8 mouse cellular contexts compared by ENCODE assay signal in genomic region chr4:95160912-95161669, GRCm38 (mm10).
DNase-seq lines count a peak whose midpoint lies in the region; ATAC-seq and TF ChIP-seq lines count a peak whose summit lies in the region.

No protein-coding gene starts in this region.

- H3K4me1 ChIP-seq in ES-Bruce4 (ENCODE audit: control insufficient read depth, insufficient read depth, low read length) = peaks cover 4% of the 10 kb centered on the region
- H3K4me1 ChIP-seq in forebrain, embryonic 13.5 days = 0 out of 2 replicates have a peak, but pooled peaks cover 5% of the 10 kb centered on the region
- H3K4me1 ChIP-seq in liver, embryonic 16.5 days (ENCODE audit: control insufficient read depth, low read depth, low read length) = peaks cover 45% of the 10 kb centered on the region
- H3K4me1 ChIP-seq in neural tube, embryonic 12.5 days = no peaks in the 10 kb centered on the region; the same call in 1 of the 2 replicates
- H3K4me1 ChIP-seq in stomach, postnatal 0 days (replicated peaks; ENCODE audit: control insufficient read depth, insufficient read depth) = peaks cover 10% of the 10 kb centered on the region; the same call in 1 of the 2 replicates

- TF ChIP-seq CTCF in ES-Bruce4 (IDR thresholded peaks at IDR 0.05; ENCODE audit: low read depth, low read length) = no peak
- peak; percentile 63 for TF ChIP-seq CTCF in stomach, postnatal 0 days (IDR thresholded peaks at IDR 0.05; ENCODE audit: low read depth)

- peaks cover 6% of the 10 kb centered on the region; the same call in 1 of the 2 replicates for H3K9me3 ChIP-seq in ES-Bruce4 (replicated peaks; ENCODE audit: control insufficient read depth, insufficient read depth, low read length, poor library complexity, severe bottlenecking)
- H3K9me3 ChIP-seq in forebrain, embryonic 13.5 days (replicated peaks) = no peaks in the 10 kb centered on the region
- H3K9me3 ChIP-seq in liver, embryonic 16.5 days (replicated peaks; ENCODE audit: control insufficient read depth, low read length) = no peaks in the 10 kb centered on the region
- H3K9me3 ChIP-seq in neural tube, embryonic 12.5 days = no peaks in the 10 kb centered on the region
- no peaks in the 10 kb centered on the region for H3K9me3 ChIP-seq in stomach, postnatal 0 days (ENCODE audit: control insufficient read depth, low read length)

- peak overlapping the region; percentile 75 for H3K4me3 ChIP-seq in ES-Bruce4 (ENCODE audit: low read depth, low read length)
- peak overlapping the region; percentile 52 for H3K4me3 ChIP-seq in forebrain, embryonic 13.5 days
- peak overlapping the region; percentile 65 for H3K4me3 ChIP-seq in liver, embryonic 16.5 days (ENCODE audit: low read depth, low read length)
- H3K4me3 ChIP-seq in neural tube, embryonic 12.5 days = peak overlapping the region; percentile 45
- peak overlapping the region; percentile 48 for H3K4me3 ChIP-seq in stomach, postnatal 0 days (ENCODE audit: low read depth, low read length)

- ATAC-seq in forebrain, embryonic 13.5 days = peak; percentile 95
- ATAC-seq in liver, embryonic 16.5 days (ENCODE audit: low read depth) = peak; percentile 96
- ATAC-seq in neural tube, embryonic 12.5 days (ENCODE audit: low FRiP score, low read depth) = peak; percentile 96
- ATAC-seq in stomach, postnatal 0 days (ENCODE audit: low FRiP score, low TSS enrichment) = peak; percentile 98

- H3K4me2 ChIP-seq in forebrain, embryonic 13.5 days = peak overlapping the region; percentile 70
- H3K4me2 ChIP-seq in liver, embryonic 16.5 days (ENCODE audit: low read depth, low read length) = peak overlapping the region; percentile 83
- H3K4me2 ChIP-seq in neural tube, embryonic 12.5 days (replicated peaks) = peak overlapping the region; percentile 75
- H3K4me2 ChIP-seq in stomach, postnatal 0 days (replicated peaks; ENCODE audit: low read depth) = peak overlapping the region; percentile 59

- DNase-seq in cerebellum, adult 11 months = peak; percentile 78
- DNase-seq in heart, postnatal 10 days = peak; percentile 93 to 94
- DNase-seq in large intestine, adult 2 months (ENCODE audit: low read depth, low spot score) = peak; percentile 83
- peak; percentile 96 for DNase-seq in stomach, postnatal 0 days (ENCODE audit: low spot score)

- H3K36me3 ChIP-seq in ES-Bruce4 (ENCODE audit: control insufficient read depth, insufficient read depth, low read length, poor library complexity, severe bottlenecking) = no peaks in the 10 kb centered on the region
- no peaks in the 10 kb centered on the region for H3K36me3 ChIP-seq in forebrain, embryonic 13.5 days (ENCODE audit: poor library complexity, severe bottlenecking)
- H3K36me3 ChIP-seq in liver, embryonic 16.5 days (ENCODE audit: control insufficient read depth, insufficient read depth) = no peaks in the 10 kb centered on the region
- no peaks in the 10 kb centered on the region for H3K36me3 ChIP-seq in neural tube, embryonic 12.5 days
- H3K36me3 ChIP-seq in stomach, postnatal 0 days (ENCODE audit: control insufficient read depth, insufficient read depth, low read length) = no peaks in the 10 kb centered on the region

- peak overlapping the region; percentile 86 for H3K27ac ChIP-seq in ES-Bruce4 (ENCODE audit: insufficient read depth, low read length)
- H3K27ac ChIP-seq in forebrain, embryonic 13.5 days = peak overlapping the region; percentile 83
- H3K27ac ChIP-seq in liver, embryonic 16.5 days (ENCODE audit: low read length) = peak overlapping the region; percentile 92
- peak overlapping the region; percentile 38; the same call in 1 of the 2 replicates for H3K27ac ChIP-seq in neural tube, embryonic 12.5 days
- H3K27ac ChIP-seq in stomach, postnatal 0 days (replicated peaks) = peak overlapping the region; percentile 97

- WGBS in forebrain, embryonic 13.5 days = 1% methylated on average over 46 of the region's 53 CpGs
- 2% methylated on average over 53 of the region's 53 CpGs for WGBS in large intestine, adult 2 months
- WGBS in liver, embryonic 16.5 days (ENCODE audit: insufficient replicate concordance) = under 1% methylated on average over 50 of the region's 53 CpGs
- WGBS in neural tube, embryonic 12.5 days = 1% methylated on average over 53 of the region's 53 CpGs
- WGBS in stomach, postnatal 0 days = 2% methylated on average over 49 of the region's 53 CpGs

- H3K27me3 ChIP-seq in ES-Bruce4 (ENCODE audit: control insufficient read depth, insufficient read depth, low read length, poor library complexity, severe bottlenecking) = no peaks in the 10 kb centered on the region
- H3K27me3 ChIP-seq in forebrain, embryonic 13.5 days = no peaks in the 10 kb centered on the region
- no peaks in the 10 kb centered on the region for H3K27me3 ChIP-seq in liver, embryonic 16.5 days (ENCODE audit: control insufficient read depth, insufficient read depth, low read depth, low read length)
- no peaks in the 10 kb centered on the region for H3K27me3 ChIP-seq in neural tube, embryonic 12.5 days (replicated peaks)
- H3K27me3 ChIP-seq in stomach, postnatal 0 days (ENCODE audit: control insufficient read depth, insufficient read depth, low read length) = no peaks in the 10 kb centered on the region

- no peak for TF ChIP-seq POLR2A in ES-Bruce4 (IDR thresholded peaks at IDR 0.05; ENCODE audit: insufficient read depth, low read length)

- intact Hi-C loops in heart, postnatal 10 days (cut with DNase I) = loop anchor here (1.0 to 5.0 kb wide), 3 partner anchors 107 to 396 kb away; partner anchors contain the start of gene Fggy

- TF ChIP-seq EP300 in ES-Bruce4 (IDR thresholded peaks at IDR 0.05; ENCODE audit: insufficient read depth, low read depth, low read length) = peak; percentile 40; the same call in 1 of the 2 replicates
- TF ChIP-seq EP300 in stomach, postnatal 0 days (optimal IDR thresholded peaks at IDR 0.05) = peak; percentile 61

- peak overlapping the region; percentile 71 for H3K9ac ChIP-seq in ES-Bruce4 (ENCODE audit: low read depth, poor library complexity, severe bottlenecking)
- peak overlapping the region; percentile 74 for H3K9ac ChIP-seq in forebrain, embryonic 13.5 days
- peak overlapping the region; percentile 74 for H3K9ac ChIP-seq in liver, embryonic 16.5 days (ENCODE audit: low read depth, low read length)
- peak overlapping the region; percentile 69 for H3K9ac ChIP-seq in neural tube, embryonic 12.5 days
- H3K9ac ChIP-seq in stomach, postnatal 0 days (ENCODE audit: low read length) = peak overlapping the region; percentile 78

Comparison
In these comparisons a context has a peak if more than half of its experiments do, and no peak if none do; other contexts are left out.
1. Peak in every context shown above with its lines: DNase-seq, ATAC-seq, H3K4me3 ChIP-seq and H3K27ac ChIP-seq.
2. H3K27ac ChIP-seq: peak in every context shown above with its lines; median percentile 97 in stomach, postnatal 0 days; 92 in liver, embryonic 16.5 days; 86 in ES-Bruce4; 83 in forebrain, embryonic 13.5 days; 38 in neural tube, embryonic 12.5 days.